Mouse (Mus musculus): ENCODE data around the gene Wfdc13.

GRCm38 (mm10) chr2:164655858-164656257, 29.0 kb upstream of the Wfdc13 start, which contains the start of gene Wfdc10:
- TF ChIP-seq CTCF (IDR thresholded peaks at IDR 0.05; ENCODE audit: extremely low read depth, insufficient read depth, low read length) = peak; percentile 54
- no peak for TF ChIP-seq POLR2A (IDR thresholded peaks at IDR 0.05; ENCODE audit: extremely low read depth, insufficient read depth, low read length)

Data from cortical plate, adult 2 months (tissue).